11 mouse cellular contexts compared by ENCODE assay signal in the genomic region with DNA sequence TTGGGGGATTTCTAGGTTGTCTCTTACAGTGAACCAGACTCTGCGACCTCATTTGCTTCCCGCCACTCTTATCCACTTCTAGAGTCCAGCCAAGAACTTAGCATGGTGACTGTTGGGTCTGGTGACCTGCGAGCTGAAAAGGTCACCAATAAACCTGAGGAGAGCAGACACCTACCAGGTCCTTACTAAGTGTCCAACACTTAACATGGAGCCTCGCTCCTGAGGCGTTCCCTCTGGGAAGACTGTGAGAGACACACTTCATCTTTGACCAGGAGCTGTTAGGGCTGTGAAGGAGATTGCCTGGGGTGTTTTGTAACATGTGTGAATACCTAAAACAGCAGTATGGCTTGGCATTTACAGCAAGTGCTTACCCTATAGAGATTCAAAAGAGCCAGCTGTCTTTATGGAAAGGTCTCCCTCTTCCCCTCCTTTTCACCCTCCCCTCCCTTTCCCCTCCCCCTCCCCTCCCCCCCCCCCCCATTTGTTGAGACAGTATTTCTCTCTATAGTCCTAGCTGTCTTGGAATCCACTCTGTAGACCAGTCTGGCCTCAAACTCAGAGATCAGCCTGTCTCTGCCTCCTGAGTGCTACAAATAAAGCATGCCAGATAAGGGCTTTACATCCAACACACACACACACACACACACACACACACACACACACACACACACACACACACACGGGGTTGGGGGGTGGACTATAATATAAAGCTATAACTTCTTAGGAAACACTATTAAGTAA. TPM values are rescaled to one million over a fixed set of nuclear protein-coding genes. Genes with fewer than 3 reads are reported as not detected.
DNase-seq lines count a peak whose midpoint lies in the region; ATAC-seq and TF ChIP-seq lines count a peak whose summit lies in the region.
"Had no signal": no experiment of that assay in that cellular context is flagged by ENCODE, and none has a peak within 500 bp of the region (broad histone marks: within the 10 kb centered on the region; RNA-seq: fewer than 3 reads in every experiment).

No protein-coding gene starts in this region.

- no peak overlapping the region for H3K4me3 ChIP-seq in forebrain, embryonic 11.5 days (ENCODE audit: low read depth, low read length)
- no peak overlapping the region for H3K4me3 ChIP-seq in forebrain, postnatal 0 days (ENCODE audit: low read depth, low read length)
- H3K4me3 ChIP-seq in lung, embryonic 14.5 days (ENCODE audit: low read depth, low read length), result no peak overlapping the region
- no peak overlapping the region for H3K4me3 ChIP-seq in lung, adult 2 months (replicated peaks; ENCODE audit: extremely low read depth, low read depth, low read length)
- no peak overlapping the region for H3K4me3 ChIP-seq in hindbrain, embryonic 12.5 days
- H3K4me3 ChIP-seq in midbrain, embryonic 15.5 days, result no peak overlapping the region
- H3K4me3 ChIP-seq: erythroblast, embryonic 14.5 days had no signal

- H3K4me1 ChIP-seq in forebrain, embryonic 11.5 days (replicated peaks; ENCODE audit: control insufficient read depth, insufficient read depth, low read length), result no peaks in the 10 kb centered on the region
- no peaks in the 10 kb centered on the region; the same call in 1 of the 2 replicates for H3K4me1 ChIP-seq in forebrain, postnatal 0 days (ENCODE audit: insufficient read depth)
- peaks cover 2% of the 10 kb centered on the region; the same call in 1 of the 2 replicates for H3K4me1 ChIP-seq in lung, embryonic 14.5 days (ENCODE audit: insufficient read depth)
- H3K4me1 ChIP-seq in lung, adult 2 months (ENCODE audit: control insufficient read depth, insufficient read depth, low read length), result peaks cover 3% of the 10 kb centered on the region
- H3K4me1 ChIP-seq in hindbrain, embryonic 12.5 days, result peaks cover 9% of the 10 kb centered on the region
- H3K4me1 ChIP-seq in midbrain, embryonic 15.5 days, result peaks cover 5% of the 10 kb centered on the region; the same call in 1 of the 2 replicates

- peak; percentile 20; the same call in 1 of the 2 replicates for ATAC-seq in forebrain, embryonic 11.5 days (replicated peaks; ENCODE audit: low FRiP score)
- ATAC-seq in forebrain, postnatal 0 days, result no peak
- peak; percentile 32; the same call in 1 of the 2 replicates for ATAC-seq in lung, embryonic 14.5 days (ENCODE audit: insufficient read depth)
- ATAC-seq in hindbrain, embryonic 12.5 days (ENCODE audit: low FRiP score), result peak; percentile 44; the same call in 1 of the 2 replicates
- ATAC-seq in midbrain, embryonic 15.5 days (replicated peaks), result peak; percentile 25; the same call in 1 of the 2 replicates

- H3K27me3 ChIP-seq in forebrain, embryonic 11.5 days (ENCODE audit: control insufficient read depth, insufficient read depth, low read length), result no peaks in the 10 kb centered on the region
- H3K27me3 ChIP-seq in forebrain, postnatal 0 days (ENCODE audit: insufficient read depth, low read length), result no peaks in the 10 kb centered on the region
- no peaks in the 10 kb centered on the region for H3K27me3 ChIP-seq in lung, embryonic 14.5 days (ENCODE audit: insufficient read depth, low read length)
- 0 out of 2 replicates have a peak, but pooled peaks cover 5% of the 10 kb centered on the region for H3K27me3 ChIP-seq in hindbrain, embryonic 12.5 days
- no peaks in the 10 kb centered on the region for H3K27me3 ChIP-seq in midbrain, embryonic 15.5 days (replicated peaks)

- H3K9me3 ChIP-seq in forebrain, embryonic 11.5 days (ENCODE audit: control insufficient read depth, low read length), result no peaks in the 10 kb centered on the region
- no peaks in the 10 kb centered on the region for H3K9me3 ChIP-seq in forebrain, postnatal 0 days (ENCODE audit: low read length)
- no peaks in the 10 kb centered on the region for H3K9me3 ChIP-seq in lung, embryonic 14.5 days (ENCODE audit: low read depth, low read length)
- H3K9me3 ChIP-seq in hindbrain, embryonic 12.5 days (replicated peaks), result no peaks in the 10 kb centered on the region
- no peaks in the 10 kb centered on the region for H3K9me3 ChIP-seq in midbrain, embryonic 15.5 days
- H3K9me3 ChIP-seq: G1E had no signal

- no peaks in the 10 kb centered on the region for H3K36me3 ChIP-seq in forebrain, embryonic 11.5 days (ENCODE audit: control insufficient read depth, insufficient read depth, low read length)
- H3K36me3 ChIP-seq in forebrain, postnatal 0 days (ENCODE audit: insufficient read depth), result no peaks in the 10 kb centered on the region
- no peaks in the 10 kb centered on the region for H3K36me3 ChIP-seq in lung, embryonic 14.5 days (ENCODE audit: insufficient read depth)
- no peaks in the 10 kb centered on the region for H3K36me3 ChIP-seq in hindbrain, embryonic 12.5 days
- H3K36me3 ChIP-seq in midbrain, embryonic 15.5 days (replicated peaks), result no peaks in the 10 kb centered on the region
- H3K36me3 ChIP-seq: G1E had no signal

- 83% methylated on average over 6 of the region's 6 CpGs for WGBS in forebrain, embryonic 11.5 days
- WGBS in forebrain, postnatal 0 days, result 82% methylated on average over 6 of the region's 6 CpGs
- 70% methylated on average over 6 of the region's 6 CpGs for WGBS in lung, embryonic 14.5 days
- WGBS in lung, adult 2 months, result 75% methylated on average over 6 of the region's 6 CpGs
- WGBS in hindbrain, embryonic 12.5 days, result 82% methylated on average over 6 of the region's 6 CpGs
- 78% methylated on average over 6 of the region's 6 CpGs for whole genome bisulfite sequencing in midbrain, embryonic 15.5 days

- no peak for TF ChIP-seq POLR2A in lung, adult 2 months (IDR thresholded peaks at IDR 0.05; ENCODE audit: borderline replicate concordance, extremely low read depth, low read depth, low read length)

- no peak overlapping the region for H3K4me2 ChIP-seq in forebrain, embryonic 11.5 days (ENCODE audit: low read depth, low read length, severe bottlenecking)
- H3K4me2 ChIP-seq in forebrain, postnatal 0 days (ENCODE audit: low read depth), result no peak overlapping the region
- H3K4me2 ChIP-seq in lung, embryonic 14.5 days, result no peak overlapping the region
- H3K4me2 ChIP-seq in hindbrain, embryonic 12.5 days (replicated peaks), result no peak overlapping the region
- no peak overlapping the region for H3K4me2 ChIP-seq in midbrain, embryonic 15.5 days

- no peak overlapping the region for H3K9ac ChIP-seq in forebrain, embryonic 11.5 days (ENCODE audit: low read length)
- H3K9ac ChIP-seq in forebrain, postnatal 0 days, result no peak overlapping the region
- no peak overlapping the region for H3K9ac ChIP-seq in lung, embryonic 14.5 days
- no peak overlapping the region for H3K9ac ChIP-seq in hindbrain, embryonic 12.5 days
- no peak overlapping the region for H3K9ac ChIP-seq in midbrain, embryonic 15.5 days

- DNase-seq in forebrain, embryonic 11.5 days (ENCODE audit: low spot score), result no peak
- no peak for DNase-seq in forebrain, postnatal 0 days
- DNase-seq in lung, embryonic 14.5 days, result no peak
- DNase-seq in lung, adult 2 months, result no peak
- no peak for DNase-seq in adrenal gland, postnatal 14 days
- no peak for DNase-seq in layer of hippocampus, adult 18-20 months (ENCODE audit: low spot score in 2 of 2)

- H3K27ac ChIP-seq in forebrain, embryonic 11.5 days (ENCODE audit: low read depth, low read length), result no peak overlapping the region
- H3K27ac ChIP-seq in forebrain, postnatal 0 days (ENCODE audit: low read depth, low read length), result no peak overlapping the region
- no peak overlapping the region for H3K27ac ChIP-seq in lung, embryonic 14.5 days (ENCODE audit: low read depth)
- no peak overlapping the region for H3K27ac ChIP-seq in hindbrain, embryonic 12.5 days
- no peak overlapping the region for H3K27ac ChIP-seq in midbrain, embryonic 15.5 days
- H3K27ac ChIP-seq: macrophage had no signal

- TF ChIP-seq CTCF in forebrain, postnatal 0 days (IDR thresholded peaks at IDR 0.05; ENCODE audit: low read depth), result no peak
- TF ChIP-seq CTCF in lung, embryonic 14.5 days (IDR thresholded peaks at IDR 0.05; ENCODE audit: low read depth), result no peak
- TF ChIP-seq CTCF in lung, adult 2 months (IDR thresholded peaks at IDR 0.05; ENCODE audit: insufficient read depth, low read length), result no peak

RNA-seq across cellular contexts. Expression of a gene that starts 7.3 kb away (rescaled TPM):
- 63.0 and 70.3 TPM in 2 replicates for polyA plus RNA-seq in forebrain, embryonic 11.5 days (2014; fragmentation: Nextera tagmentation; extraction: Ambion mirVana)
- total RNA-seq in forebrain, postnatal 0 days (2014; rRNA removed), result 186 and 218 TPM in 2 replicates
- 75.9 and 127 TPM in 2 replicates for polyA plus RNA-seq in forebrain, postnatal 0 days (2015; fragmentation: Nextera tagmentation; extraction: Ambion mirVana)
- polyA plus RNA-seq in lung, embryonic 14.5 days (2014; fragmentation: Nextera tagmentation; extraction: Ambion mirVana), result 25.9 and 27.0 TPM in 2 replicates
- 26.3 and 29.8 TPM in 2 replicates for polyA plus RNA-seq in lung, adult 2 months (2012; rRNA removed)
- polyA plus RNA-seq in hindbrain, embryonic 12.5 days (2016; fragmentation: Nextera tagmentation; extraction: Ambion mirVana), result 121 and 125 TPM in 2 replicates
- polyA plus RNA-seq in midbrain, embryonic 15.5 days (2015; fragmentation: Nextera tagmentation; extraction: Ambion mirVana), result 158 and 159 TPM in 2 replicates
- total RNA-seq in adrenal gland, postnatal 14 days (2021), result 53.5 and 56.7 TPM in 2 replicates
- total RNA-seq in layer of hippocampus, adult 18-20 months (2021), result 100 to 1,000 TPM; 438 to 456 TPM
- polyA plus RNA-seq: G1E had no signal
